Mouse (Mus musculus) c-Kit-positive CD71-positive TER-119-positive erythroid progenitor cells, embryonic 14.5 days (primary cell): ENCODE results near the gene Rgs5.

Experiments
- DNase-seq: peaks from one replicate; pipeline ENCODE4 v3.0.0-alpha.2; 2013; ENCODE audit warnings: low spot score

The Rgs5 gene

DNA sequence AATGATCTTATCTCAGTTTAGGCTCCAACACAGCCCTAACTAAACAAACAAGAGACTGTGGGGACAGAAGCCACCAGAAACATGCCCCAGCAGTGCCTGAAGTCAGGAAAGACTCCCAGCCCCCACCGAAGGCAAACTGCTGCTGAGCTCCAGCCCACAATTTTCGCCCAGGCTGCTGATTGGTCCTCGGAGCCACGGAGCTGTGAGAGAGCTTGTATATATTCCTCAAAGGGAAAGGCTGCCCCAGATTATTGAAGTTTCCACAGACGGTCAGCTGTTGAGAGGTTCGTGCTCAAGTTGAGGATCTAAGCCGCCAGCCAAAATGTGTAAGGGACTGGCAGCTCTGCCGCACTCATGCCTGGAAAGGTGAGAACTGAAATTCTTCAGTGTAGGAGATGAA is at the start of gene Rgs5:
TSS of gene Rgs5 (plus strand) at position 246 of the 400 bp plus-strand sequence.
- no peak for DNase-seq

- DNase-seq, result no peak
These were observed 49.1 kb upstream of the Rgs5 start for GRCm38 (mm10) chr1:169606164-169606563.

- DNase-seq, result no peak
These were observed 25.6 kb upstream of the Rgs5 start for GRCm38 (mm10) chr1:169629738-169630137.

GRCm38 (mm10) chr1:169637251-169637750 is 18.0 kb upstream of the Rgs5 start:
- no peak for DNase-seq

DNA sequence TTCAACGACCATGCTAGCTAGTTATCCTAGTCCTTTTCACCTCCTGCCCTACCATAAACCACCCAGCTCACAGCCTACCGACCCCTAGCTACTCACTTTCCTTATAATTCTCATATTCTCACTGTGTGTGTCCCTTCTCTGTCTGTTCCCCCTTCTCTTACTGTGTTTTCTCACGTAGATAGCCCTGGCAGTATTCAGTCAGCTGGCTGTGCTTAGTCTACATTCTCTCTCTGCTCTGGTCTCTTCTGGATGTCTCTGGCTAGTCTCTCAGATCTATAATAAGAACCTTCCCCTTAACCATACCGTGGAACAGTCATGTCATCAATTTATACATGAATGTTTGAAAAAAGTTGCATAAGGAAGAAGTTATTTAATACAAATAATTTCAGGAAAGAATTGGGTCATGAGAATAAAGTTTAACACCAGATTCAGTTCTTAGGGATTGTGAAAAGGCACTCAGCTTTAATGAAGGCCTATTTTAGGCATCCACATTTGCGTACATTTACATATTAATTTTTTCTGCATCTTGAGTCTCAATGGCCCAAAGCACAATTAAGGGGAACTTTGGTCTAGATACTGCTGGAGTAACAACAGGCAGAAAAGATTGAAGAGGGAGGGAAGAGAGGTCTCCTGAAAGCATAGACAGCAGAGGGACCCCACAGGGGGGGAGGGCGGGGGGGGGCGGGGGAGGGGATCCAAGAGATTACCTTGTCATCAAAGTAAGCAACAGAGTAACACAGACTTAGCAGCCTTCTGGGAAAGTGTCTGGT is 10.2 kb upstream of the Rgs5 start:
- no peak for DNase-seq

DNA sequence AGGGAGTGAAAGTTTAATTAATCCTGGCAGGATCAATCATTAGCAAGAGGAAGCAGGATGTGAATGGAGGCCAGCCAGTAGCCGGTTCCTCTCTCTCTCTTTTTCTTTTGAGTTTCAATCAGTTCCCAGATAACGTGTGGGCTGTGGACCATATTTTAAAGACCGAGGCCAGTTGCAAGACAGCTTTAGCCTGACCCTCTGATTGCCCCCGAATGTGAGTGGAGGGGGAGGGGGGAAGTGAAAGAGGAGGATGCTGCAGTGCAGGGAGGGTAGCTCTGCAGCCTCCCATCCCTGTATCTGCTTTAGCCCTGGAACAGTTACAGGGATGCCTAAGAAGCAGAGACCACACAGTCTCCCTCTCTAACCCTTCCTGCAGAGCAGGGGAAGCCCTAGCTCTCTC is 4.2 kb downstream of the Rgs5 start:
- no peak for DNase-seq

- no peak for DNase-seq
These were observed 12.0 kb downstream of the Rgs5 start for GRCm38 (mm10) chr1:169667328-169667727.

- DNase-seq, result no peak
These were observed 15.4 kb downstream of the Rgs5 start for GRCm38 (mm10) chr1:169670705-169671104.

- DNase-seq, result no peak
These were observed 16.5 kb downstream of the Rgs5 start for GRCm38 (mm10) chr1:169671801-169672200.

DNA sequence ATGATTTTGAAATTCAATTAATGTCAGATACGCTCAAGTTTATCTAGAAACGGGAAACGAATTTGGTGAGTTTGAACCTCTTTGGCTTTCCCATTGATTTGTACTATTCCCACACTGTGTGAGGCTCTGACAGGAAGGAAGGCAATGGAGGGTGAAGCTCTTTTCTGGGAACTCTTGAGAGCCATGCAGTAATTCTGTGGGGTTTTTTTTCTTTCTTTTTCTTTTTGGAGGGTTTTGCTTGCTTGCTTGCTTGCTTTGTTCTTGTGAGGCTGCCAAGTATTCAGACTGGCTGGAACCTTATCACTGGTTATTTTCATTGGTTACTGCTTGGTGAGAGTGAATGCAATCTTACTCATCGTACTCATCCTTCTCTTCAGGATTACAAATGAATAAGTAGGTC is 17.0 kb downstream of the Rgs5 start:
- DNase-seq, result no peak

GRCm38 (mm10) chr1:169674116-169674515 is 18.8 kb downstream of the Rgs5 start:
- DNase-seq, result no peak

DNA sequence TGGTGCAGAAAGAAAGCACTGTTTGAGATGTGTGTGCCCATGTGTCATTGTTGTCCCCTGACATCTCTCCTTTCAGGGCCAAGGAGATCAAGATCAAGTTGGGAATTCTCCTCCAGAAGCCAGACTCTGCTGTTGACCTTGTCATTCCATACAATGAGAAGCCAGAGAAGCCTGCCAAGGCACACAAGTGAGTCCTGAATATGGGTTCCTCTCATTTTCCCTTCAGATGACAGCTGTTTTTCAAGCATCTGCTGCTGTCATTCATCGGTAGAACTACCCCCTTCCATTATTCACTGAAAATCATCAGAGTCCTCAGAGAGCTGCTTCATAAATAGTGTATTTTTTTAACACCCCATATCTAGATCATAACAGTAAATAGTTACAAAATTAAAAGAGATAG is 21.4 kb downstream of the Rgs5 start:
- DNase-seq, result no peak

DNA sequence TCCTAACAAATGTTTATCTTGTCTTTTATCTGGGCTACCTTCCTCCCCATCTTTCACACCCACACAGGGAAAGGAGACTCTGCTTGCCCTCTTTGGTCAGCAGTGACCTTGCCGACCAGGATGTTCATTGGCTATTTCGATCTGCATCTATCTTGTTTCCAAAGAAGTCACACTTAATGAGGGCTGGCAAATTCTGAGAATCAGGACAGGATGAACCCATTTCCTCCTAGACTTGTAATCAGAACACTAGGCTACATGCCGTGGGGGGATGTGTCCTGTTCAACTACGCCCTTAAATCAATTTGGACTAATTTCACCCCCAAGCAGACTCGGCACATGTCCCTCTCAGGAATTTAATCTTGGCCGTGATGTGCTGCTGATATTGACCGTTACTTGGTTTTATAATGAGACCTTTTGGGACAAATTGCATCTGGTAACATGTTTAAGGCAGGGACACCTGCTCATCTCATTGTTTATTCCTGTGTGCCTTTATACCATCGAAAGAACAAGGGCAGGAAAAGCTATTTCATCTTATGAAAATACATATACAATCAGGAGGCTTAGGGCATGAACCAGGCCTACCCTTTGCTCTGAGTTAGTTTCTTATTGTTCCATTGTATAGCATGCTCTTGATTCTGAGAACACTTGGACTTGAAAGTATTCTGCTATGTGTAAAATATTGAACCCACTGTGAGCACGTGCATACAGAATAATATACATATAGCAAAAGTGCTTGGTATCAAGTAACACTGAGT is 25.3 kb downstream of the Rgs5 start:
- no peak for DNase-seq

DNA sequence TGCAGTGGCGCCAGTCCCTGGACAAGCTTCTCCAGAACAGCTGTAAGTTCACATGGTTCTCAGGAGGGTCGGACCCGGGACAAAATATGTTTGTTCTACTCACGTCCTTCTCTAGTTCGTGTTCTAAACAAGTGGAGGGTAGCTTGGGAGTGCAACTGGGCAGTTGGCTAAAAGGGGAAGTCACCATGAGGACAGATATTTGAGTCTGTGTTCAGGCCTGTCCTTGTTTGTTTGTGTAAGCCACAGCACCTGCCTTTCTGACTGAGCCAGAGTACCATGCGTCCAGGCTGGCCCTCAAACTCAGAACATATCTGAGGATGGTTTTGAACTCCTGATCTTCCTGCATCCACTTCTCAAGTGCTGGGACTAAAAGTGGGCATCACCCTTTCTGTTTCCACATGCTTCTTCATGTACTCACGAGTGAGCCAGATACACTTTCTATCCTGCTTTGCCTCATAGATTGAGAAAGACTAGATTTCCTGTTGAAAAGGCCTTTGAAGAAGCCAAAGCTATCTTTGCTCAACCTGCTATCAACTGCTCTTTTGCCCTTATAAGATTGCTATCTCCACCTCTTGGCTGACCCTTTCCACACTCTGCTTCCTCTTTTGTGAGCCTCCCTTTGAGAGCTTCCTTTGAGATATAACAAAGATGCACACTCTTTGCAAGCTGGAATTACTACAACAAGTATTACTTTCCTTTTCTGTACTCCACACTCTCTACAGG is 27.6 kb downstream of the Rgs5 start:
- DNase-seq, result no peak

- no peak for DNase-seq
These were observed 30.0 kb downstream of the Rgs5 start for GRCm38 (mm10) chr1:169685257-169685656.

GRCm38 (mm10) chr1:169693040-169693439 is 37.7 kb downstream of the Rgs5 start:
- DNase-seq, result no peak

DNA sequence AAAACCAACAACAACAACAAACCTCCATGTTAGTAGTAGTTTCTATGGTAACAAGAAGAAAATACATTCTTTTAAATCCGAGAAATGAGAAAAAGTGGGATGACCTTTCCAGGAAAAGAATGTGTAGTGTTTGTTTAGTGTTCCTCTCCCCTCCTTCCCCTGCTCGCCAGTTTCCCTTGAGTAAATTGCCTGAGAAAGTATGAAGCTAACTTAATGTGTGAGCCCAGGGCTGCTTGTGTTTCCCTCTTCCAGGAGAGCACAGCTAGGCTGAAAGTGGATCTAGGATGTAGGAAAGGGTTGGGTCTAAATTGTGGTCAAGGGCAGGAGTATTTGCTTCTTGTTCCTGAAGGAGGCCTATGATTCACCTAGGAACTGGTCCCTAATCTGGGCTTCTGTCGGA is 38.2 kb downstream of the Rgs5 start:
- DNase-seq, result no peak

DNA sequence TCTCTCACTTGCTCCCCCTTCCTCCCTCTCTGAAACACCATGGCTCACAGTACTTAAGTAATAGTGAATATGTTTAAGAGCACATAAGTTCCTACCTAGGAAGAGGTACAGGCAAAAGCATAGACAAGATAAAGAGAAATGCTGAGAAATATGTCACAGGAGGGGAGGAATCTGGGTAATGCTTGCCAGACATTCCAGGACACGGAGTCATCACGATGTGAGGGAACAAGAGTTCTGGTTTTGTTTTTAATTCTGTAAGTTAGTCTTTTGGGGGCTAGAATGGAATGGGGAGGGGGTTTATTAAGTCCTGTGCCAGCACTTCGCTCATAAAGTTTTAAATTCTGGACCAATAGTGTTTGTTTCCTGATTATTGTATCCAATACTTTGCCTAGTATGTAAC is 40.1 kb downstream of the Rgs5 start:
- no peak for DNase-seq

- DNase-seq, result no peak
These were observed 41.9 kb downstream of the Rgs5 start for GRCm38 (mm10) chr1:169697236-169697635.

DNA sequence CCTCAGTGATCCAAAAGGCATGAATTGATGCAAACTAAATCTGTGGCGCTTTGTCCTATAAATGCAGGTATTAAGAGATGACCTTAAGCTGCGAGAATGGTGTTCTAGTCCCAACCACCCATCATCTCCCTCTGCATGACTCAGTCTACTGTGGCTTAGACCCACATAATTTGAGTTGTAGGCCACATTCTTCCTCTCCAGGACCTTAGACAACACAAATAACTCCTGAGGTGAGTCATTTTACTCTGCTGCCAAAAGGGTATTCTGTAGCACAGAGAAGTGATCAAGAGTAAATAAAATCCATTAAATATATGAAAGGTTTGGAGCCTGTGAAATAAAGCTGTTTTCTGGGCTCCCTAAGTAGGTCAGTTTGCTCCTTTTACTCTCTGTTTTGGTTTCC is 43.9 kb downstream of the Rgs5 start:
- no peak for DNase-seq

DNA sequence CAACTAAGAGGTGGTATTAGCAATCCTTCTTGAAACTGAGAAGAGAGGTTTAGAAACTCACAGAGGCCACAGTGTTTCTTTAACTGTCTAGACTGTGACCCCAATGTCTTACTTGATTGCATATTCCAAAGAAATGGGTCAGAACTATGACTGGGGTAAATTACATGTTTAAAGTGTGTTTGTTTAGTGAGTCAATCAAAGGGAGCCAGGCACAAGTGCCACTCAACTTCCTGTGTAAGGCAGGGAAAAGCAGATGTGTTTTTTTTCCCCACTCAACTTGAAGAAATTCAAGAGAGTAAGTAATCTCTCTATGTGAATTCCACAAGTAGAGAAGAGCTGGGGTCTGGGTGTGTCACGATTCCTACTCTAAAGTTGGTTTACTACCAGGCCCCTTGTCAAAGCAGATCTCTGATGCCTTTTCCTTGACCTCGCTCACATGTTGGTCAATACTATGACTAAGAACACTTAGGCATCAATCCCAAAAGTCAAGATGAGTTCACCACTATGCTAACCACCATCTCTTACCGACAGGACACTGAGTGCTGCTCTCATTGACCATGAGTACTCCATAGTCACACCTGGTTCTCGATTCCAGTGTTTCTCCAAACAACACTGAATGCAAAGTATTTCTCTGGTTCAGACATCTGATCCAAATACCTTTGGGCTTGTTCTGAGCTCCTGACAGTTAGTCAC is 49.2 kb downstream of the Rgs5 start:
- DNase-seq, result no peak

- no peak for DNase-seq
These were observed 66.5 kb downstream of the Rgs5 start for GRCm38 (mm10) chr1:169721836-169722235.
